Comparison of ENCODE assay signal across 8 mouse cellular contexts in the genomic region with DNA sequence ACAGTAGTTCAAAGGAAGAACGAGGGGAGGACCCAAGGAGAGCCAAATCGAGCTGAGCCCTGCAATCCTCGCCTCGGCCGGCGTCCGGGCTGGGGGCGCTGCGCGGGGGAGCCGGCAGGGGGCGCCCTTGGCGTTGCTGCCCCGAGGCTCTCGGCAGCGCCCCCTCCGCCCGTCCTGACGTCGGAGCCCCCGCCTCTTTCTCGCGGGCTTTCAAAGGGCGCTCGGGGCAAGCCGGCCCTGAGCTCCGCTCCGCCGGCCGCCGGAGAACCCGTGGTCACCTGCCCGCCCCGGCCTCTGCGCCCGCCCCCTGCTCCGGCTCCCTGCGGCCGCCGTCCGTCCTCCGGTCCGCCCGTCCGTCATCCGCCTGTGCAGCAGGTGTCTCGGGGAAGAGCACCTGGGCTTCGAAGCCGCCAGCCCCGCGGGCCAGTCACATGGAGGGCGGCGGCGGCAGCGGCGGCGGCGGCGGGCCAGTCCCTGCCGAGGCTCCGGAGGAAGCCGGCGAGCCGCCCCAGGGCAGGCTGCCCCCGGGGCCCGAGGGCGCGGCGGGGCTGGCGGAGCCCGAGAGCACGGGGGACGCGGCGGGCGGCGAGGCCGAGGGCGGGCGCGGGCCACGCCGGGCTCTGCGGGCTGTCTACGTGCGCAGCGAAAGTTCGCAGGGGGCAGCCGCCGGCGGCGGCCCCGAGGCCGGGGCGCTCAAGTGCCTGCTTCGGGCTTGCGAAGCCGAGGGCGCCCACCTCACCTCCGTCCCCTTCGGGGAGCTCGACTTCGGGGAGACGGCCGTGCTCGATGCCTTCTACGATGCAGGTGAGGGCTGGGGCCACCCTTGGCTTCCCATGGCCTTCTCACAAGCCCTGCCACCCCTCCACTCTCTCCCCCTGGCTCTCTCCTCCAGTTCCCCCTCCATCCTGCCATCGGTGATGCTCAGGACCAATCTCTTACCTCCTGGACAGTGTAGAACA. TPM values are rescaled to one million over a fixed set of nuclear protein-coding genes. Genes with fewer than 3 reads are reported as not detected.
DNase-seq lines count a peak whose midpoint lies in the region; ATAC-seq and TF ChIP-seq lines count a peak whose summit lies in the region.

Gene Map3k15 (plus strand): TSS at position 432 of the 959 bp plus-strand sequence.

- peak within 1 kb of the TSS; percentile 78 for H3K4me2 ChIP-seq in heart, embryonic 13.5 days
- peak within 1 kb of the TSS; percentile 75 for H3K4me2 ChIP-seq in kidney, embryonic 15.5 days
- H3K4me2 ChIP-seq in neural tube, embryonic 14.5 days (ENCODE audit: low read depth, low read length), result peak within 1 kb of the TSS; percentile 62

- H3K9me3 ChIP-seq in heart, embryonic 13.5 days, result no peaks in the 10 kb centered on the region
- H3K9me3 ChIP-seq in kidney, embryonic 15.5 days (replicated peaks), result no peaks in the 10 kb centered on the region
- H3K9me3 ChIP-seq in neural tube, embryonic 14.5 days (ENCODE audit: control insufficient read depth, low read length), result no peaks in the 10 kb centered on the region

- whole genome bisulfite sequencing in heart, embryonic 13.5 days, result 15% methylated on average over 50 of the region's 108 CpGs
- WGBS in kidney, embryonic 15.5 days, result 31% methylated on average over 41 of the region's 108 CpGs
- 49% methylated on average over 106 of the region's 108 CpGs for WGBS in lung, adult 2 months
- 25% methylated on average over 35 of the region's 108 CpGs for WGBS in neural tube, embryonic 14.5 days

- peaks cover 17% of the 10 kb centered on the region for H3K27me3 ChIP-seq in heart, embryonic 13.5 days (replicated peaks)
- H3K27me3 ChIP-seq in kidney, embryonic 15.5 days, result peaks cover 50% of the 10 kb centered on the region
- peaks cover 3% of the 10 kb centered on the region; the same call in 1 of the 2 replicates for H3K27me3 ChIP-seq in neural tube, embryonic 14.5 days (ENCODE audit: control insufficient read depth, insufficient read depth, low read length)

- no peak within 1 kb of the TSS for H3K27ac ChIP-seq in embryonic fibroblast, embryonic 13.5 days (ENCODE audit: insufficient read depth, low read length)
- no peak within 1 kb of the TSS for H3K27ac ChIP-seq in heart, embryonic 13.5 days (replicated peaks)
- H3K27ac ChIP-seq in kidney, embryonic 15.5 days, result no peak within 1 kb of the TSS
- no peak within 1 kb of the TSS for H3K27ac ChIP-seq in neural tube, embryonic 14.5 days (ENCODE audit: low read depth, low read length)

- no peaks in the 10 kb centered on the region for H3K4me1 ChIP-seq in embryonic fibroblast, embryonic 13.5 days (ENCODE audit: control insufficient read depth, insufficient read depth, low read length)
- no peaks in the 10 kb centered on the region for H3K4me1 ChIP-seq in heart, embryonic 13.5 days
- H3K4me1 ChIP-seq in kidney, embryonic 15.5 days, result no peaks in the 10 kb centered on the region
- no peaks in the 10 kb centered on the region for H3K4me1 ChIP-seq in lung, adult 2 months (ENCODE audit: control insufficient read depth, insufficient read depth, low read length)
- no peaks in the 10 kb centered on the region for H3K4me1 ChIP-seq in neural tube, embryonic 14.5 days (ENCODE audit: control insufficient read depth, insufficient read depth, low read length)

- 0 out of 2 replicates have a peak, but pooled peaks have one; percentile 26 for TF ChIP-seq CTCF in embryonic fibroblast, embryonic 13.5 days (IDR thresholded peaks at IDR 0.05; ENCODE audit: borderline replicate concordance, insufficient read depth, low read length)
- peak; percentile 33; the same call in 1 of the 2 replicates for TF ChIP-seq CTCF in lung, adult 2 months (IDR thresholded peaks at IDR 0.05; ENCODE audit: insufficient read depth, low read length)

- peak; percentile 83 to 85 for DNase-seq in B cell, adult 2 months
- peak; percentile 78 for DNase-seq in adrenal gland, adult 2 months
- DNase-seq in lung, adult 2 months, result peak; percentile 46
- peak; percentile 66 for DNase-seq in testis, postnatal 10 days (ENCODE audit: low spot score)

- peak within 1 kb of the TSS; percentile 24 for H3K4me3 ChIP-seq in embryonic fibroblast, embryonic 13.5 days (ENCODE audit: insufficient read depth, low read length)
- peak within 1 kb of the TSS; percentile 55 for H3K4me3 ChIP-seq in heart, embryonic 13.5 days
- peak within 1 kb of the TSS; percentile 48 for H3K4me3 ChIP-seq in kidney, embryonic 15.5 days (replicated peaks)
- peak within 1 kb of the TSS; percentile 29 for H3K4me3 ChIP-seq in lung, adult 2 months (replicated peaks; ENCODE audit: extremely low read depth, low read depth, low read length)
- peak within 1 kb of the TSS; percentile 34 for H3K4me3 ChIP-seq in neural tube, embryonic 14.5 days (ENCODE audit: low read depth, low read length)

- peak within 1 kb of the TSS; percentile 69 for H3K9ac ChIP-seq in heart, embryonic 13.5 days
- peak within 1 kb of the TSS; percentile 21; the same call in 1 of the 2 replicates for H3K9ac ChIP-seq in kidney, embryonic 15.5 days
- no peak within 1 kb of the TSS; the same call in 1 of the 2 replicates for H3K9ac ChIP-seq in neural tube, embryonic 14.5 days (replicated peaks; ENCODE audit: low read depth, low read length)

- ATAC-seq in heart, embryonic 13.5 days (ENCODE audit: extremely low read depth, insufficient number of reproducible peaks, low FRiP score, low TSS enrichment), result peak; percentile 25; the same call in 1 of the 2 replicates
- ATAC-seq in kidney, embryonic 15.5 days (replicated peaks; ENCODE audit: low FRiP score), result peak; percentile 79
- peak; percentile 73 for ATAC-seq in neural tube, embryonic 14.5 days (ENCODE audit: low read depth)

- no peak for TF ChIP-seq POLR2A in embryonic fibroblast, embryonic 13.5 days (IDR thresholded peaks at IDR 0.05; ENCODE audit: low read depth, low read length)
- no peak for TF ChIP-seq POLR2A in lung, adult 2 months (IDR thresholded peaks at IDR 0.05; ENCODE audit: borderline replicate concordance, extremely low read depth, low read depth, low read length)

- no peaks in the 10 kb centered on the region for H3K36me3 ChIP-seq in heart, embryonic 13.5 days
- no peaks in the 10 kb centered on the region for H3K36me3 ChIP-seq in kidney, embryonic 15.5 days
- no peaks in the 10 kb centered on the region for H3K36me3 ChIP-seq in neural tube, embryonic 14.5 days (ENCODE audit: control insufficient read depth, insufficient read depth, low read length)

RNA-seq across cellular contexts. Expression of gene Map3k15, which starts in this region (rescaled TPM):
- under 1 TPM; 0.69 to 0.81 TPM for total RNA-seq in adrenal gland, adult 2 months (2021)
- 0.21 and 0.31 TPM in 2 replicates for polyA plus RNA-seq in adrenal gland, adult 2 months (2012; rRNA removed)
- polyA plus RNA-seq in embryonic fibroblast, embryonic 13.5 days (2011; ENCODE audit: insufficient read length, low read depth, missing spikeins), result 1.3 and 1.7 TPM in 2 replicates
- 0.13 TPM in 2 replicates for polyA plus RNA-seq in heart, embryonic 13.5 days (2015; fragmentation: Nextera tagmentation; extraction: Ambion mirVana)
- 0.21 and 0.48 TPM in 2 replicates for polyA plus RNA-seq in kidney, embryonic 15.5 days (2015; fragmentation: Nextera tagmentation; extraction: Ambion mirVana)
- 0.77 and 1.2 TPM in 2 replicates for polyA plus RNA-seq in lung, adult 2 months (2012; rRNA removed)
- polyA plus RNA-seq in neural tube, embryonic 14.5 days (2014; fragmentation: Nextera tagmentation; extraction: Ambion mirVana), result 0.32 and 0.44 TPM in 2 replicates

Comparison
In these comparisons a context has a peak if more than half of its experiments do, and no peak if none do; other contexts are left out.
1. Peak in DNase-seq in adrenal gland, adult 2 months; RNA of the gene not detected or under 1 TPM.
2. Peak in ATAC-seq, H3K4me3 ChIP-seq, H3K9ac ChIP-seq and H3K4me2 ChIP-seq in heart, embryonic 13.5 days; RNA of the gene not detected or under 1 TPM.
3. Peak in ATAC-seq, H3K4me3 ChIP-seq, H3K9ac ChIP-seq and H3K4me2 ChIP-seq in kidney, embryonic 15.5 days; RNA of the gene not detected or under 1 TPM.
4. Peak in ATAC-seq, H3K4me3 ChIP-seq and H3K4me2 ChIP-seq in neural tube, embryonic 14.5 days; RNA of the gene not detected or under 1 TPM.
5. ATAC-seq: peak in every context shown above with its lines; median percentile 79 in kidney, embryonic 15.5 days; 73 in neural tube, embryonic 14.5 days; 25 in heart, embryonic 13.5 days.